Mouse (Mus musculus) liver, postnatal 0 days (tissue): ENCODE measurements around the gene Syt2.

Experiments
- CTCF ChIP-seq: sonication (generic); IDR thresholded peaks from 2 replicates; pipeline ENCODE4 v1.5.1; 2016; ENCODE audit warnings: antibody characterized with exemption, low read depth
- EP300 ChIP-seq: IDR thresholded peaks from 2 replicates; pipeline ENCODE4 v1.6.1; 2016; ENCODE audit warnings: antibody characterized with exemption, low read depth, mild to moderate bottlenecking

- TF ChIP-seq EP300 (no peak), CTCF (no peak)
Measured at GRCm38 (mm10) chr1:134796076-134796475, 149.6 kb downstream of the Syt2 start.
